Mouse (Mus musculus): ENCODE data around the gene Hsdl1. TPM values are rescaled to one million over a fixed set of nuclear protein-coding genes. Genes with fewer than 3 reads are reported as not detected.

The Hsdl1 gene
- polyA plus RNA-seq, 1 experiment from 2014 or later: 28.8 TPM

DNA sequence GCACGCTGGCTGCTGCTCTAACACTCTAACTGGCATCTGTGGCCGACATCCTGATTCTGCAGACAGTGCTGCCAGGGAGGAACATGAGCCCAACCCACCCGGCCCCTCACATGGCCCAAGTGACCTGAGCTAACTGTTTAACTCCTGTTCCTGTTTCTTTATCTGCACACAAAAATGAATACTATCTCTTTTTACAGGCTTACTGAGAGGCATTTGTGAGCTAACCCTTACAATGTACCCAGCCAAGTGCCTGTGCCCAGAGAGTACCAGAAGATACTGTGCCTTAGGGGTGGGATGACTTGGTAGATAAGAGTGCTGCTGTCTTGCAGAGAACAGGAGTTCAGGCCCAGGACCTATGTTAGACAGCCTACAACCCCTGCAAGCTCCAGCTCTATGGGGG, 60.0 kb downstream of the Hsdl1 start:
- H3K9me3 ChIP-seq: no peaks in the 10 kb centered on the region
- 89% methylated on average over 3 of the region's 3 CpGs for WGBS
- ATAC-seq: no peak
- H3K4me2 ChIP-seq (replicated peaks): no peak overlapping the region
- H3K4me3 ChIP-seq (replicated peaks): no peak overlapping the region
- H3K27ac ChIP-seq: no peak overlapping the region
- no peak overlapping the region for H3K9ac ChIP-seq
- H3K27me3 ChIP-seq (replicated peaks): no peaks in the 10 kb centered on the region
- H3K4me1 ChIP-seq (replicated peaks): no peaks in the 10 kb centered on the region
- peaks cover 70% of the 10 kb centered on the region for H3K36me3 ChIP-seq

DNA sequence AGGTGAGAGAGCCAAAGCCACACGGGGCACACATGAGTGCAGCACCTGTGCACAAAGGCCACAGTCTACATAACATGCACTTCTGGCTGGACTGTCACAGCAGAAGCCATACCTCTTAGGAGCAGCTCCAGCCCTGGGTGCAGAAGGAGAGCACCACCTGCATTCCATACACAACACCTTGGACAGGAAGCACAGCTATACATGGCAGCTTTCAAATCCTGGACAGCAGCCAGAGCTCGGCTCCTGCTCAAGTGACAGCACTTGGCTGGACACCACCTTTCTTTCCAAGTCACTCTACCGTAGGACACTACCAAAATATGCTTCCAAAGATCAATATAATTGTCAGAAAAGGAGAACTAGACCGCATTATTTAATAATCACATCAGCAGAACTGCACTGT, 61.6 kb downstream of the Hsdl1 start:
- no peaks in the 10 kb centered on the region for H3K4me1 ChIP-seq (replicated peaks)
- whole genome bisulfite sequencing: 84% methylated on average over 4 of the region's 4 CpGs
- H3K4me3 ChIP-seq (replicated peaks): no peak overlapping the region
- no peak overlapping the region for H3K4me2 ChIP-seq (replicated peaks)
- H3K27me3 ChIP-seq (replicated peaks): no peaks in the 10 kb centered on the region
- no peak overlapping the region for H3K9ac ChIP-seq
- no peak for ATAC-seq
- H3K36me3 ChIP-seq: peaks cover 70% of the 10 kb centered on the region
- no peak overlapping the region for H3K27ac ChIP-seq
- no peaks in the 10 kb centered on the region for H3K9me3 ChIP-seq

Other genes starting within 250 kb of the Hsdl1 start
- 272 and 276 TPM in 2 replicates for gene Hsbp1, start 230.7 kb downstream of the Hsdl1 start, polyA plus RNA-seq (2015; fragmentation: Nextera tagmentation; extraction: Ambion mirVana)
- gene Mlycd, start 180.3 kb downstream of the Hsdl1 start, polyA plus RNA-seq (2015; fragmentation: Nextera tagmentation; extraction: Ambion mirVana): 19.2 and 22.5 TPM in 2 replicates
- 3.8 and 5.7 TPM in 2 replicates for gene Osgin1, start 141.1 kb downstream of the Hsdl1 start, polyA plus RNA-seq (2015; fragmentation: Nextera tagmentation; extraction: Ambion mirVana)
- 1.9 TPM in 2 replicates for gene Necab2, start 128.5 kb downstream of the Hsdl1 start, polyA plus RNA-seq (2015; fragmentation: Nextera tagmentation; extraction: Ambion mirVana)
- gene Slc38a8, start 73.5 kb downstream of the Hsdl1 start, polyA plus RNA-seq (2015; fragmentation: Nextera tagmentation; extraction: Ambion mirVana): 0.05 TPM in 1 of 2 replicates, not detected in the other
- gene Mbtps1, start 16.4 kb downstream of the Hsdl1 start, polyA plus RNA-seq (2015; fragmentation: Nextera tagmentation; extraction: Ambion mirVana): 83.6 and 88.8 TPM in 2 replicates
- 1.4 and 2.1 TPM in 2 replicates for gene Dnaaf1, start 52 bp upstream of the Hsdl1 start, polyA plus RNA-seq (2015; fragmentation: Nextera tagmentation; extraction: Ambion mirVana)
- gene Taf1c, start 30.0 kb upstream of the Hsdl1 start, polyA plus RNA-seq (2015; fragmentation: Nextera tagmentation; extraction: Ambion mirVana): 10.0 and 11.7 TPM in 2 replicates
- gene Adad2, start 37.6 kb upstream of the Hsdl1 start, polyA plus RNA-seq (2015; fragmentation: Nextera tagmentation; extraction: Ambion mirVana): not detected in 2 replicates
- 0.04 and 0.13 TPM in 2 replicates for gene Kcng4, start 60.5 kb upstream of the Hsdl1 start, polyA plus RNA-seq (2015; fragmentation: Nextera tagmentation; extraction: Ambion mirVana)
- gene Wfdc1, start 91.2 kb upstream of the Hsdl1 start, polyA plus RNA-seq (2015; fragmentation: Nextera tagmentation; extraction: Ambion mirVana): 4.5 and 4.6 TPM in 2 replicates
- gene Atp2c2, start 124.8 kb upstream of the Hsdl1 start, polyA plus RNA-seq (2015; fragmentation: Nextera tagmentation; extraction: Ambion mirVana): 4.4 and 5.8 TPM in 2 replicates
- gene Tldc1, start 203.2 kb upstream of the Hsdl1 start, polyA plus RNA-seq (2015; fragmentation: Nextera tagmentation; extraction: Ambion mirVana): 14.4 and 15.3 TPM in 2 replicates

Measured in intestine, embryonic 15.5 days (tissue).